Mouse (Mus musculus) testis, postnatal 14 days (tissue): ENCODE measurements at regions not wholly inside any gene's neighbourhood (a gene's known extent, or its start where the extent isn't known, plus 50 kb on each side); places are given as distances from the start of the nearest gene placed in this dataset.

Source experiments
- DNase-seq: peaks from one replicate; pipeline ENCODE4 v3.0.0; 2021; ENCODE audit warnings: low spot score

- peak; percentile 1 for DNase-seq
Measured at GRCm38 (mm10) chr8:113581704-113582103, 53.7 kb upstream of the Mon1b start.

- DNase-seq = no peak
Measured at GRCm38 (mm10) chr8:113582180-113582975, 53.0 kb upstream of the Mon1b start.

- DNase-seq = no peak
Measured at GRCm38 (mm10) chr8:113583801-113584200, 51.6 kb upstream of the Mon1b start.
